Mouse (Mus musculus): ENCODE data around the gene Gm20422.

The Gm20422 gene

DNA sequence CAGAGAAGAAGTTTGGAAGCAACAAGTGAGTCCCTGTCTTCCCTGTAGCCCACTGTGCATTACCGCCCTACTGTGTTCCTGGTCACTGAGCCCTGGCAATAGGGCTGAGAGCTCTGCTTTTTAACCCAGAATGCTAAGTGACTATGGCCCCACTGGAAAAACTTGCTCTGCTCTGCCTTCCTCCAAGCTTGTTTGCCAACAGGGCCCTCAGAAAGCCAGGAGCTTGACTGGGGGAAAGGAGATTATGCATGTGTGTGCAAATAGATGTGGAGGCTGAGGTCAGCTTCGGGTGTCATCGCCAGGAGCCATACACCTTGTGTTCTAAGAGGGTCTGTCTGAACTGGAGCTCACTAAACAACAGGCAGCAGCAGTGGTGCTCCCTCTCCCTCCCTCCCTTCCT lies 19.4 kb upstream of the Gm20422 start:
- no peak for DNase-seq (ENCODE audit: low read depth, low spot score)

DNA sequence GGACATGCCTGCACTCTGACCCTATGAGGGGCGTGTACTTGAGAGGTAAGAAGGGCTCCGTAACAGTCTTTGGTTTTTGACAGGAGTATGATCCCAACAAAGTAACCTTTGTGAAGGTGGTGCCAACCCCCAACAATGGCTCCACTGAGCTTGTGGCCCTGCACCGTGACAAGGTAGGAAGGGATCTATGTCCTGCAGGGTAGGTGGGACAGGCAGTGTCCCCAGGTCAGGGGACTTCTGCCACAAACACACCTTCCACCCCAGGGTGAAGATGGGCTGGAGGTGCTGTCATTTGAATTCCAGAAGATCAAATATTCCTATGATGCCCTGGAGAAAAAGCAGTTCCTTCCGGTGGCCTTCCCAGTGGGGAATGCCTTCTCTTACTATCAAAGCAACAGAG lies 19.0 kb upstream of the Gm20422 start:
- DNase-seq (ENCODE audit: low read depth, low spot score) = no peak

DNA sequence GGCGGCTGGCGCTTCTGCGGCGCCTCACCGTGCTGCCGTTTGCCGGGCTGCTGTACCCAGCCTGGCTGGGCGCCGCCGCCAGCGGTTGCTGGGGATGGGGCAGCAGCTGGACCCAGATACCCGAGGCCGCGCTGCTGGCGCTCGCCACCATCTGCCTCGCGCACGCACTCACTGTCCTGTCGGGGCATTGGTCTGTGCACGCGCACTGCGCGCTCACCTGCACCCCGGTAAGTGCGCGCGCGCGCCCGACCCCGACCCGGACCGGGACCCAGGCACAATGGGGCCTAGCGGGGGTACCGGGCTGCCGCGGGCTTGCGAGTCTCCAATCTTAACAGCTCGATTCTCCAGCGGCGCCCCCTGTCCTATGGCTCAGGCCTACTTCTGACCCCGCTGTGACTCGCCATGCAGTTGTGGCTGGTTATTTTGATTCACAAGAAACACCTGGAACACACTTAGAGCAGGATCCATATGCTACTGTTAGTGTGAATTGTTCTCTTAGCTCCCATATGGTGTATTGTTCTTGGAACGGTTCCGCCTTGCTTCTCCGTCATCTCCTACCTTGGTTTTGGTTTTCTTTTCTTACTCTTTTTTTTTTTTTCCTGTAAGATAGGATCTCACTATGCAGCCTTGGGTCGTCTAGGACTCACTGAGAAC lies 16.9 kb upstream of the Gm20422 start:
- DNase-seq (ENCODE audit: low read depth, low spot score) = peak; percentile 69

DNA sequence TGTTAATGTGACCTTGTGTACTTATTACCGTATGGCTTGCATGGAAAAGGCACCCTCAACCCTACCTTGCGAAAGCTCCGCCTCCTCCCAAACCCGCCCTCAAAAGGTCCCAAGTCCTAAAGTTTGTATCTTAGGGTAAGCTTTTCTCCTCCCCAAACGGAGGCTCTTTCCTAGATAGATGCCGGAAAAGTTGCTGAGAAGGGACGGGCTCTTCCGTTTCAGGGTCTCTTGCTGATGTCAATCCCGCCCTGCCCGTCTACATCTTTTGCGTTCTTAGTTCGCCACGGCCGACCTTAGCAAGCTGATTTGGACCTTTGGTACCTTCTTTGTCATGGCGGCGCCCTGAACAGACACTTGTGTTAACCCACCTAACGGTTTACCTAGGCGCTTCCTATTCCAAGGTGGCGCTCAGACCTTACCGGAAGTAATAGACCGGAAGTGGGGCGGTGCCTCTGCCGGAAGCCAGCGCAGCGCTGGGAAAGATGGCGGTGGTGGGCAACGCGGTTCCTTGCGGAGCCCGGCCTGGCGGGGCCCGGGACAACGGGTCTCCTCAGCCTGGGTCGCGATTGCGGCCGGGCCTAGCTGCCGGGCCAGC lies 16.2 kb upstream of the Gm20422 start, which contains the start of the genes Atp13a1 and Zfp866:
TSS of gene Atp13a1 (plus strand) at position 391 of the 595 bp plus-strand sequence.
TSS of gene Zfp866 (minus strand) at position 406 of the 595 bp plus-strand sequence.
- DNase-seq (ENCODE audit: low read depth, low spot score) = peak; percentile 94

DNA sequence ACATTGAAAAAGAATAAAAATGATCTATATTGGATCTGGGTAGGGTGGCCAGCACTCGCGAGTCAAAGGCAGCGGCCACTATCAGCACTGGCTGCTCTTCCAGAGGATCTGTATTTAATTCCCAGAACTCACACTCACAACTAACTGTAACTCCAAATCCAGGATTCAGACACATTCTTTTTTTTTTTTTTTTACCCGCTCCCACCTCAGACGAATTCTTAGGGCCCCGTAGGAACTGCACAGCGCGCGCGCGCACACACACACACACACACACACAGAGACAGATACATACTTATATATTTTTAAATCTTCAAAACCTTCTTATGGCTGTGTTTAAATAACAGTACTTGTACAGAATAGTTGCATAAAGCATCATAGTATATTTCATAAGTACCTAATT lies 15.7 kb upstream of the Gm20422 start:
- DNase-seq (ENCODE audit: low read depth, low spot score) = no peak

DNA sequence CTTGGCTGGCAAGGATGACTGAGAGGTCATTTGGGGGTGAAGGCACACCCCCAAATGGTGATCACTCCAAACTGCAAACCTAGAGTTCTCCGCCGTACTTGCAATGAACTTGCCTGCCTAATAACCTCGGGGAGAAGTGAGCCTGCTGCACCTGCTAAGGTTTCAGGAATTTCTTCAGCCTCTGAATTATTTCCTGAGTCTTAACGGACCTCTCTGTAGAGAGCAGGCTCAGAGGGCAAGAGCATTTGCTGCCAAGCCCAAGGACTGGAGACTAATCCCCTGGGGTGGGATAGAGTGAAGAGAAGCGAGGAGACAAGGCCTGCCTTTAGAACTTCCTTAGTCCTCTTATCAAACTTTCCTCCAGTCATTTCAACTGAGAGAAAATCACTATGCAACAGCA lies 15.0 kb upstream of the Gm20422 start:
- DNase-seq (ENCODE audit: low read depth, low spot score) = no peak

DNA sequence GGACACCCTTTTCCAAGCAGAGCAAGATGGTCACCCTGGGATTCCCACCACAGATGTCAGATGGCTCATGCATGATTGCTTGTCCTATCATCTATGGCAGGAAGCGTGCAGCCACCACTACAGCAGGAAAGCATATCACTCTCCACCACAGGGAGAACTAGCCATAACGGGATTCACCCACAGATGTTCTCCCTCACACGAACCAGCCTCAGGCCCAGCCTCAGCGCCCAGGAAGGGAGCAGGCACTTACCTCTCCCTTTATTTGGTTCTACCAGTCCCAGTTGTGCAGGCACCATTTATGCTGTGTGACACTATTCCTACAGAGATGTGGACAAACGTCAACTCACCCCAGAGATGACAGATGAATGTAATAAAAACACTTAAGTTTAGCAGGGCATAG lies 14.4 kb upstream of the Gm20422 start:
- DNase-seq (ENCODE audit: low read depth, low spot score) = no peak

DNA sequence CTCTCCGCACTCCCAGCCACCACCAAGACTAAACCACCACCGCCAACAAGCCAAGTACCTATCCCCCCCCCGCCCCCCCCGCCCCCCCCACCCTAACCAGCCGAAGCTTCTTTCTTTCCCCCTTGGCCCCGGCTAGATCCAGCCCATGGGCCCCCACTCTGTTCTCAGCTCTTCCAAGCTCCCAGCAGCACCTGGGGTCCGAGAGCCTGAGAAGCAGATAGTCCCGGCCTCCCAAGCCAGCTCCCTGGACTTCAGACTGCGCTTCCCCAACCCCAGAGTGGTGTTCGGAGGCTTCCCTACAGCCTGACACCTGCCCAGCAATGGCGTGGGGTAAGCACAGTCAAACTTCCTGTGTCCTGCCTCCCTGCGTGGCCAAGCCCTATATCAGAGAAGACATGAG lies 2.4 kb upstream of the Gm20422 start:
- DNase-seq (ENCODE audit: low read depth, low spot score) = no peak

DNA sequence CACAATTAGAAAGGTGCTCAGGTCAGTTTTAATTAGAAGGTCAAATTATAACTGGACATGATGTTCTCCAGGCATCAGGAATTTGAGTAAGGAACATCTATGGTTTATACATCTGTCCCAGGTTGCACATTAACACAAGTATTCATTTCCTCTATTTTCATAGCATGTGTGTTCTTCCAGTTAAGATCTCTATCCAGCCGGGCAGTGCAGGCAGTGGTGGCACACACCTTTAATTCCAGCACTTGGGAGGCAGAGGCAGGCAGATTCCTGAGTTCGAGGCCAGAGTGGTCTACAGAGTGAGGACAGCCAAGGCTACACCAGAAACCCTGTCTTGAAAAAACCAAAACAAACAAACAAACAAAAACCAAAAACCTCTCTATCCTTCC lies 456 bp upstream of the Gm20422 start:
- no peak for DNase-seq (ENCODE audit: low read depth, low spot score)

DNA sequence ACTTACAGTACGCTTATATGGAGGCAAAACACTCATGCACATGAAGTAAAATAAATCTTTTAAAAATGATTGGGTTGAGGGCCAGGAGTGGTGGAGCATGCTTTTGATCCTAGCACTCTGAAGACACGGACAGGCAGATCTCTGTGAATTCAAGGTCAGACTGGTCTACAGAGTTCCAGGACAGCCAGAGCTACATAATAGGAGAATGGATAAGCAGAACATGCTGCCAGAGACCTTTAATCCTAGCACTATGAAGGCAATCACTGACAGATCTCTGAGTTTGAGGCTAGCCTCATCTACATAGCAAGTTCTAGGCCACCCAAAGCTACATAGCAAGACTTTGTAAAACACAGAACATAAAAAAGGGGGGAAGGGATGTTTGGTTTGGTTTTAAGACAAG lies 2.6 kb downstream of the Gm20422 start:
- DNase-seq (ENCODE audit: low read depth, low spot score) = no peak

DNA sequence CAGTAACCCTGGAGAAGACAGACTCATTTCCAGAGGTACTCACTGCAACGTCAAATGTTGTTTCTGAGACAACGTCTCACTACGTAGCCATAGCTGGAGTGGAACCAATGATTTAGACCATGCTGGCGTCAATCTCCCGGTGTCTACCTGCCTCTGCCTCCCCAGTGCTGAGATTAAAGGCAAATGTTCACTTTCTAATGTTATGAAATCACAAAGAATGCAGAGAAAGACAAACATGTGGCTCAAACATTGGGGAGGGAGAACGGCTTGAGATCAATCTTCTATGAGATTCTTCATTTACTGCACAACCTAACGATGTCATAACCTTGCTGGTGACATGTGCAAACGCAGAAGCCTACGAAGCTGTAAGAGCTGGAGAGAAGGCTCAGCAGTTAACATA lies 3.5 kb downstream of the Gm20422 start:
- DNase-seq (ENCODE audit: low read depth, low spot score) = no peak

DNA sequence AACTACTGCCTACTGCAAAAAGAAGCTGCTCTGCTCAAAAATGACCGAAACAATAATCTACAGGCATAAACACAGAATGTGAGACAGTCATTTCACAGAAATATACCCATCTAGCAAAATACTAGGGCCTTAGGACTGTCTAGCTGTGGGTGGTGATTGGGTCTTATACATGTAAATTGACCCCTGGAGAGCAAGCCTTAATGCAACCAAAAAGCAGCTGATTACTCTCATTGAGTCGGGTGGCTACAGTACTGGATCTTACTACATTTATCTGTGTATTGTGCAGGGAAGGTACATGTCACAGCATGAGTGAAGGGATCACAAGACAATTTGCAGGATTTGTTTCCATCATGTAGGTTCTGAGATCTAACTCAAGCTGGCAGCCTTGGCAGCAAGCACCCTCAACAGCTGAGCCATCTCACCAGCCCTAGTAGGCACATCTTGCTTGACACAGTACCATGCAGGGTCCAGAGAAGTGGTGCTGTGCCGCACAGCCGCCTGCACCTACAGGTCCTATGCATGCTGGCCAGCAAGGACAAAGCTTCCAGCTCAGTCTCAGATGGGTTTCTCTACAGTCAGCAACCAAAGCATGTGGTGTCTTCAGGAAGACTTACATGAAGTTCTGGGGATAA lies 12.8 kb downstream of the Gm20422 start:
- DNase-seq (ENCODE audit: low read depth, low spot score) = no peak

DNA sequence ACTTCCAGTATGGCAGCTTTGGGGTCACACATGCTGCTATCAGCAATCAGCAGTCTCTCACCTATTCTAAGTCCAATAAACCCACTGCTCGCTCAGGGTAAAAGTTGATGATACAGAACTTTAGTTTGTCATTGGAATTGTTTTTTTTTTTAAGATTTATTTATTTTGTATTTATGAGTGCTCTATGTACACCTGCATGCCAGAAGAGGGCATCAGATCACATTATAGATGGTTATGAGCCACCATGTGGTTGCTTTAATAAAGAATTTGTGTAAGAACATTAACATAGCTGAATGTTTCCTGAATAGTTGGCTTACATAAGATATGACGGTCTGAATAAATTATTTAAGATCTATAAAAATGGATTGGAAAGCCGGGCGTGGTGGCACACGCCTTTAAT lies 16.4 kb downstream of the Gm20422 start:
- DNase-seq (ENCODE audit: low read depth, low spot score) = no peak

DNA sequence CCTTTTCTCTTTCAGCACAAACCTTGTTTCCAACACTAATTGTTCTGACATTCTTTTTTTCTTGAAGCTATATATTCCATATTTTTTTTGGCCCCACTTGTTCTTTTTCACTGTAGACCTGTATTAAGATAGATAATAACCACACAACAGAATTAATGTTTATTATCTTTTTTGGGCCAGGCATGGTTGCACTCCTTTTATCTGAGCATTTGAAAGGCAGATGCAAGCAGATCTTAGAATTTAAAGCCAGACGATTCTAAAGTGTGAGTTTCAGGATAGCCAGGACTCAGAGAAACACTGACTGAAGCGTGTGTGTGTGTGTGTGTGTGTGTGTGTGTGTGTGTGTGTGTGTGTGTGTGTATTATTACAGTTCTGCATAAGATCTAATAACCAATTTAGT lies 22.2 kb downstream of the Gm20422 start:
- DNase-seq (ENCODE audit: low read depth, low spot score) = no peak

DNA sequence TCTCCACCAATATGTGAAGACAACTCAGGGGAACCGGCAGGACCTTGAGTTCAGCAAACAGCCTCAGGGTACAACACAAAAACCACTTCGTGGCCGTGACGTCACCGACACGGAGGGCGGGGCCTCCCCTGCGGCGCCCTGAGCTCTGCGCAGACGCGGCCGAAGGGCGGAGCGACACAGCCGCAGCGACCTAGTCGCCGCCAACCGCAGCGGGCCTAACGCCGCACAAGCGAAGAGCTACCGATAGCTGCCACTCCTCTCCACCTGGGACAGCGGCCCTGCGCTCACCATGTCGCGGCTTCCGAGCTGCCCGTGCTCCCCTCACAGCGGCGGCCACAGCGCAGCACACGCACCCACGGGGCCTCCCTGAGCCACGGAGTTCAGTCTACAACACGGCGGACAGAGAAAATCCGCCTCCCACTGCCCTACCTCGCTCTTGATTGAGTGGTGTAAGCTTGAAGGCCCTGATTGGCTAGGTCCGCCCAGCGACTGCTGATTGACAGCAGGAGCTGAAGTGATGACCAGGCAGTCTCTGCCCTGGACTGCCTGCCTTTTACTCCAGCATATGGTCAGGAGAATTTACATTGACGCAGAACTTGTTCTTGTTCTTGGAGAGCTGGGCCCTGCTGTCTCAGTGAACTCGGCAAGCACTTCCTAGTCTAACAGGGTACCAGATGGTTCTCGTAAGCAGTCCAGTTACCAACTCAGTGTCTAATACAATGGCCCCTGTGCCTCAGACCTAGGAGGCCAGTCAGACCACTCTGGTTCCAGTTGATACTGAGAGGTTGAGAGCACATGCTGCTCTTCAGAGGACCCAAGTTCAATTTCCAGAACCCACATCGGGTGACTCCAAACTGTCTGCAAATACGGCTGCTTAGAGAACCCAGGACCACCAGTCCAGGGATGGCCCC lies 24.9 kb downstream of the Gm20422 start, which contains the start of gene Zfp963:
TSS of gene Zfp963 (minus strand) at position 427 of the 911 bp plus-strand sequence.
- peak; percentile 97 for DNase-seq (ENCODE audit: low read depth, low spot score)

DNA sequence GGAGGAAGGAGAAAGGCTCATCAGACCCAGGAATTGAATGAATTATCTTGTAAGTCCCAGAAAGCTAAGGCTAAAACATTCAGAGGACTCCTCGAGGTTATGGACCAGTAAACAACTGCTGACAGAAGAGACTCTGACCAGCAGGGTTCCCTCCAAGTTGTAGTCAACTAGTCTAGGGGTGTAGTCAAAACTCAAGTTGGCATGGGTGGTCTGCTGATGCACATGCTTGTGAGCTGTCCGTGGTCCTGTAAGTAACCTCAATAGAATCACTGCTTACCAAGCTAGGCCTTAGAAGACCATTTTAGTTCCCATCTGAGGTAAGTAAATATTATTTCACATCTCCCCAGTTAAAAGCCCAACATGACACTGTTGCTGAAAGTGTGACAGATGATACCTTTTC lies 33.5 kb downstream of the Gm20422 start:
- DNase-seq (ENCODE audit: low read depth, low spot score) = no peak

DNA sequence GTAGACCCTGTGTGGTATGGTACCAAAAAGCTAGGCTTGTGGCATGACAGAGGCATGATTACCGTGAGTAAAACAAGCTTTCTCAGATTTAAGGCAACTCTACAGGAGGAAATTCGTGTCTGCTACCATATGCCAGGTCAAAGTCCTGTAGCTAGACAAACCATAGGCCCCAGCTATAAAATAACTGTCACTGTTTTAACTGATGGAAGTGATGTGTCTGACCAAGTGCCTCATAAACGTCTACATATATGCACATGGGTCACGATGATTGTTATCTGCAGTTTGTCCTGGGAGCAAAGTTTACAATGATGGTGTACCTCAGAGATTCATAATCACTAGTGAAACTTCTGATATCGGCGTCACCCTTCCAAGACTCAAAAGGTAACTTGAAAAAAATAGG lies 33.9 kb downstream of the Gm20422 start:
- no peak for DNase-seq (ENCODE audit: low read depth, low spot score)

DNA sequence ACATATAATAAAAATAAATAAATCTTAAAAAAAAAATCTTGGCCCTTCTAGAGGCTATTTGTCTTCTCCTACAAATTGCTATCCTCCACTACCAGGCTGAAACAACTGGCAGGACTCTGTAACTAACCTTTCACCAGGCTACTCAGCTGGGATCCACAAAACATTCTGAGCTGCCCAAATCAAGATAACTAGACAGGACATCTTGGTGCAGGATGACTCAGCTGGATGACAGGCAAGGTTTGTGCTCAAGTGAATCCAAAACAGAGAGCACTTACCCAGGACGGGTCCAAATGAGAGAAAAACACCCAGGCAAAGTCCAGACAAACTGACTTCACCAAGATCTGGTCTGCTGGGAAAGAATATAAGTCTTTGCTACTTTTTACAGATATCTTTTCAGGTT lies 39.2 kb downstream of the Gm20422 start:
- DNase-seq (ENCODE audit: low read depth, low spot score) = no peak

DNA sequence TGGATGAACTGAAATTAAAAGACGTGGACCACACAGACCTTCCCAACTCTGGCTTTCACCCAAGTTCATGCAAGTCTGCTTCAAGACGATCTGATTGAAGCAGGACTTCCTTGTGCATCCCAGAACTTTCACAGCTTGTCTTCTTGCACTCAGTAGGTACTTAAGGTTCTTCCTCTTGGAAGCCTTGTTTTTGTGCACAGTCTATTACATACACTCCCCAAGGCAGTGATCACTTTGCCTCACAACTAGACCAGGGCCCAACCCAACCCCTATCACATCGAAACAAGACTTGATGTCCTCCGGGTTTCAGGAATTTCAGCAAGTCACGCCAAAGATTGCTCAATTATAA lies 57.5 kb downstream of the Gm20422 start:
- DNase-seq (ENCODE audit: low read depth, low spot score) = no peak

DNA sequence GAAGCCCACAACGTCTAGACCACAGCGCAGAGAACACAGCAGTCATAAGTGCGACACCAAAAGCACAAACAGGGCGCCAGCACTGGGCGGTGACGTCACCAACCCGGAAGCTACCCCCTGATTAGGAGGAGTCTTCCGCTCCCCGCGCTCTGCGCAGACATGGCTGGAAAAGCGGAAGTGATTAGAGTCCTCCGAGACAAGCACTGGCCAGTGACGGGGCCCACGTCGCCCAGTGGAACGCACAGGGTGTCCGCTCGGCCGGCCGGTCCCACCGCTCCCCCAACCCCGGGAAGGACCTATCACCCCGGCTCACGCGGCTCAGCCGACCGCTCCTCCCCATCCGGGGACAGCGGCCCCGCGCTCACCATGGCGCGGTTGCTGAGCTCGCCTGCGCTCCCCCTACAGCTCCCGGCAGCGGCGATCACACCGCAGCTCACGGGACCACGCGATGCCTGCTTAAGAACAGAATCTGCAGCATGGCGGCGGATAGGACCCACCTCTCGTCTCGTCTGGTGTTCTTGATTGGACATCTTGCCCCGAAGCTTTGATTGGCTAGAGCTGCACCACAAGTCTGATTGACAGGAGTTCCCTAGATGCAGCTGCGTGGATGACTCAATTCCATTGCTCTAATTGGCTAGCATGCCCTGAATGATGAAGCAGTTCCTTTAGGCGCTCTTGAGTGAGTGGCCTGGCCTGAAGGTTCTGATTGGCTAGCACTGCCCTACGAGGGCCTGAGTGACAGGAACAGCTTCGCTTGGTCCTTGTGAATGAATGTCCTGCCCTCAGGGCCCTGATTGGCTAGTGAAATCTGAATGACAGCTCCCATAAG lies 58.1 kb downstream of the Gm20422 start:
- peak; percentile 99 for DNase-seq (ENCODE audit: low read depth, low spot score)

DNA sequence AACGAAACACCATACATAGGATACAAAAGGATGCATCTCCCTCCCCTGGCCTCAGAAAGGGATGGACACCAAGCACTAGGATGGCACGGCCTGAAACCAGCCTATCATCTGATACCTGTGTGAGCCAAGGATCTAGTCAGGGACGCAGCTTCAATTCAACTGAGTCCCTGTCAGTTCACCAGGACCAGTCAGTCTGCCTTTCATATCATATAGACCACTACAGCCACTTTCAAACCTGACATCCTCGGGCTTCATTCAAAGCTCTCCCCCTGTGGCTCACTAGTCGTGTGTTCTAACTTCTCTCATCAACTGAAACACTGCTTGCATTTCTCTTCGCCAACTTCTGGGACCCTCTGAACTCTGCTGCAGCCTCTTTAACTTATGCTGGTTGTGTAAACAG lies 59.3 kb downstream of the Gm20422 start:
- DNase-seq (ENCODE audit: low read depth, low spot score) = peak; percentile 16
